Mouse (Mus musculus): ENCODE measurements around the gene F2r. TPM values are rescaled to one million over a fixed set of nuclear protein-coding genes. Genes with fewer than 3 reads are reported as not detected.

The F2r gene
- polyA plus RNA-seq (2015; fragmentation: Nextera tagmentation; extraction: Ambion mirVana) = 78.9 and 82.8 TPM in 2 replicates

DNA sequence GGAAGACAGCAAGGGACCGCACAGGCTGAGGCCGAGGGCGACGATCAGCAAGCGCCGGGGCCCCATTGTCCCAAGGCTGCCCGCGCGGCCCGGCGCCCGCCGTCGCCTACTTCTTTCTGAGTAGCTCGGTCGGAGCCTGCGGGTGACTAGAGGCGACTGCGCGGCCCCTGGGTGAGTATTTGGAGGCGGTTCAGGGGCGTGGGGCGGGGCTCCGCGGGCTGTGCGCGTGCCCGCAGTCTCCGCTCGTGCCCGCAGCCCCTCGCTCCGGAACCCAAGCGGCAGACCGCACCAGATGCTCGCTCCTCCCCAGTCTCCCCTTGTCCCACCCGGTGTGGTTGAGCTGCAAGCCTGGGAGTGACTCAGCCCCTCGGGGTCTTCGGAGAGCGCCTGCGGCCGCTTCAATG, at the start of gene F2r:
Gene F2r, minus strand, starts transcription at position 179 of the 404 bp plus-strand sequence.
- H3K36me3 ChIP-seq = no peaks in the 10 kb centered on the region
- peak within 1 kb of the TSS; percentile 83 for H3K9ac ChIP-seq (replicated peaks)
- H3K4me2 ChIP-seq (replicated peaks) = peak within 1 kb of the TSS; percentile 61
- 0% methylated on average over 42 of the region's 42 CpGs for WGBS
- H3K4me1 ChIP-seq = peaks cover 30% of the 10 kb centered on the region
- H3K9me3 ChIP-seq = no peaks in the 10 kb centered on the region
- H3K4me3 ChIP-seq = peak within 1 kb of the TSS; percentile 81
- H3K27me3 ChIP-seq = no peaks in the 10 kb centered on the region
- ATAC-seq (replicated peaks) = peak; percentile 93
- H3K27ac ChIP-seq (replicated peaks) = peak within 1 kb of the TSS; percentile 73

DNA sequence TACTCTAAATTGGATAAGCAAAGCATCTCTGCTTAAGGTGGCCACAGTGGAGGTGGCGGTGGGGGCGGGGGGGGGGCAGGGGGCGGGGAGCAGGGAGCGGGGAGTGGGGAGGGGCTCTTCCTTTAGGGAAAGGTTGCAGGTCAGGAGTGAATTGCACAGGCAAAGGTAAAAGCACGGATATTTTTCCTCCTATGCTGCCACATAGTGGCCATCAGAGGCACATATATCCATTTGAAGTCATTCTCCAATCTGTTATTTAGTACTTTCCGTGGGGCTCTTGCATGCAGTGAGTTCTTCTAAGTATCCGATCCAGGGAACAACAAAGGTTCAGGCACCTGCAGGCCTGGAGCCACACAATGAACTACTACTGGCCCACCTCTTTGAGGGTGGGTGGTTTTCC, 49.0 kb upstream of the F2r start:
- H3K4me2 ChIP-seq (replicated peaks) = no peak overlapping the region
- H3K4me3 ChIP-seq = no peak overlapping the region
- no peaks in the 10 kb centered on the region for H3K9me3 ChIP-seq
- no peaks in the 10 kb centered on the region for H3K36me3 ChIP-seq
- H3K4me1 ChIP-seq = peaks cover 7% of the 10 kb centered on the region
- H3K9ac ChIP-seq (replicated peaks) = no peak overlapping the region
- WGBS = 23% methylated on average over 7 of the region's 7 CpGs
- no peaks in the 10 kb centered on the region for H3K27me3 ChIP-seq
- no peak overlapping the region for H3K27ac ChIP-seq (replicated peaks)
- peak; percentile 53; the same call in 1 of the 2 replicates for ATAC-seq (replicated peaks)

DNA sequence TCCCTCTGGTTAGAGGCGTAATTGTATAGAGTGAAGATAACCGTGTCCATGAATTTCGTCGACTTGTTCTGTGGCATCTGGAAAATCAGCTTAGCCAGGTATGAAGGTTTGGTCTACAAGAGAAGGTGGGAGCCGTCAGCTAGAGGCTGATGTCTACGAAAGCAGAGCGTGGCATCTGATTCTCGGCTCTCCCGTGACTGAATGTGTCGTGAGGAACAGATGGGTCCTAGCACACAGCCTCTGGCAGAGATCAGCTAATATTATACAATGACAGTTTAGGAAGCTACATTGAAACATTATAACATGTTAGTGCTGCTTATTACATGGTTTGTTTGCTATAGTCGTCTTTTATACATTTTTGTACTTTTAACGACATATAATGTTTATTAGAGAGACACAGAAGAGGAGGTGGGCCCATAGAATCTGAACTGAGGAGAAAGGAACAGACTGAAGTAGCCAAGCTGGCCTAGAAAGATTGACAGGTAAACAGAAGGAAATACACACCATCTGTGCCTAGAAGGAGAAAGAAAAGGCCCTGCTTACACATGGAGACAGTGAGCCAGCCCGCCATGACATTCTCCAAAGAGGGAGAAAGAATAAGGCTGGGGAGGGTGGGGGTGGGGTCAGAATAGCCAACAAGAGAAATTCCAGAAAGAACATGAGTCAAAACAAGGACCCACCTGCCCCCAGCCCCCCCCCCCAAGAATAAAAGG, 47.5 kb upstream of the F2r start:
- Histone ChIP-seq H3K9ac (replicated peaks) (no peak overlapping the region), H3K9me3 (no peaks in the 10 kb centered on the region), H3K4me2 (replicated peaks) (no peak overlapping the region), H3K4me1 (peaks cover 7% of the 10 kb centered on the region), H3K27me3 (no peaks in the 10 kb centered on the region), H3K27ac (replicated peaks) (peak overlapping the region; percentile 72), H3K36me3 (no peaks in the 10 kb centered on the region), H3K4me3 (no peak overlapping the region)
- peak; percentile 90 for ATAC-seq (replicated peaks)
- WGBS = 67% methylated on average over 13 of the region's 13 CpGs

DNA sequence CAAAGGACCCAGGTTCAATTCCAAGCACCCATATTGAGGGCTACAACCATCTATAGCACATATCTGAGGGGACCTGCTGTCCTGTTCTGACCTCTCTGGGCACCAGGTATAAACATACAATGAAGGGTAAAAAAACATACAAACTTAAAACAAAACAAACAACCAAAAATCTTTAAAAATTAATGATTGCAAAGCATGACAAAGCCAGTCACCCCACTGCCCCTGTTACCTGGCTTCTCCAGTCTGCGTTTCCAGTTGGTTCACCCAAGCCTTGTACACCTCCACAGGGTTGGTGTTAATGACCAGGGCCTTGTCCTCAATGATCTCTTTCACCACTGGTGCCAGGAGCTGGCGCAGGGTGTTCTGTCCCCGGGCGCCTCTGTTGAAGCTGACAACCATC, 45.5 kb upstream of the F2r start:
- Histone ChIP-seq H3K9me3 (no peaks in the 10 kb centered on the region), H3K4me3 (no peak overlapping the region), H3K4me1 (peaks cover 7% of the 10 kb centered on the region), H3K36me3 (no peaks in the 10 kb centered on the region), H3K27ac (replicated peaks) (no peak overlapping the region), H3K4me2 (replicated peaks) (no peak overlapping the region), H3K27me3 (no peaks in the 10 kb centered on the region), H3K9ac (replicated peaks) (no peak overlapping the region)
- 98% methylated on average over 4 of the region's 4 CpGs for WGBS
- no peak for ATAC-seq (replicated peaks)

DNA sequence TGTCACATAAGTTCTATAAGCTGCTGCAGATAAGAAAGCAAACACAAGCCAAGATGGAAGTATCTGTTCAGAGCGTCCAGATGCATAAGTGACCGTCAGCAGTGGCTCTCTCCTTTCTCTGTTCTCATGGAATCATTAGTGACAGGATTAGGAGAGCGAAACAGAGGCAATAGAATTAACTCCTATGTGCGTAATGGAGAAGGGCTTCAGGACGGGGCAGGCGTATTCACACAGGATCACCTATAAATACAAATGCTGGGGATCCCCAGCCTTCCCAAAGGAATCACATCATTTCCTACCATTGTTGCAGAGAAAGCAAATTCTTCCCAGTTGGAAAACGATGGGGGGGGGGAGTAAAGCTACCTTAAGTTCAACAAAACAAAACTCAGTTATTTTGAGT, 41.1 kb upstream of the F2r start:
- Histone ChIP-seq H3K4me1 (peaks cover 6% of the 10 kb centered on the region; the same call in 1 of the 2 replicates), H3K4me2 (replicated peaks) (no peak overlapping the region), H3K27me3 (no peaks in the 10 kb centered on the region), H3K9me3 (no peaks in the 10 kb centered on the region), H3K36me3 (no peaks in the 10 kb centered on the region), H3K4me3 (no peak overlapping the region), H3K9ac (replicated peaks) (no peak overlapping the region), H3K27ac (replicated peaks) (no peak overlapping the region)
- WGBS = 82% methylated on average over 7 of the region's 7 CpGs
- no peak for ATAC-seq (replicated peaks)

DNA sequence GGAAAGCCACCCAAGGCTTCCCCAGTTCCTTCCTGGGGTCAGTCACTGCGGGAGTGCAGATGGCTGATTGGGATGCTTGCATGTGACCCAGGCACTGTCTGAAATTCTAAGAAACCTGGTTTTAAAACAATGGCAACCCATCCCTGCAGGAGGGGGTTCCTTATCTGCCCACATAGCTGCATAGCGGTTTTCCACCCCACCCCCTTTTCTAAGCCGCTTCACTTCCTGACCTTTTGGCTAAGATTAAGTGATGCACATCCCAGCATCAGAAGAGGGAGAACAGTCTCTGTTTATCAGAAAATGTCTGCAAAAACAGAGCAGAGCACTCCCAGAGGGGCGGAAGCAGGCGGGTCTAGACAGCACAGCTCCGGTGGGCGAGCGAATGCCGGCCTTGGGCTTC, 38.9 kb upstream of the F2r start:
- H3K27me3 ChIP-seq = no peaks in the 10 kb centered on the region
- no peak overlapping the region for H3K9ac ChIP-seq (replicated peaks)
- no peaks in the 10 kb centered on the region for H3K9me3 ChIP-seq
- no peak overlapping the region for H3K27ac ChIP-seq (replicated peaks)
- peaks cover 6% of the 10 kb centered on the region; the same call in 1 of the 2 replicates for H3K4me1 ChIP-seq
- no peak overlapping the region for H3K4me3 ChIP-seq
- no peak overlapping the region for H3K4me2 ChIP-seq (replicated peaks)
- ATAC-seq (replicated peaks) = no peak
- H3K36me3 ChIP-seq = no peaks in the 10 kb centered on the region
- WGBS = 73% methylated on average over 9 of the region's 9 CpGs

DNA sequence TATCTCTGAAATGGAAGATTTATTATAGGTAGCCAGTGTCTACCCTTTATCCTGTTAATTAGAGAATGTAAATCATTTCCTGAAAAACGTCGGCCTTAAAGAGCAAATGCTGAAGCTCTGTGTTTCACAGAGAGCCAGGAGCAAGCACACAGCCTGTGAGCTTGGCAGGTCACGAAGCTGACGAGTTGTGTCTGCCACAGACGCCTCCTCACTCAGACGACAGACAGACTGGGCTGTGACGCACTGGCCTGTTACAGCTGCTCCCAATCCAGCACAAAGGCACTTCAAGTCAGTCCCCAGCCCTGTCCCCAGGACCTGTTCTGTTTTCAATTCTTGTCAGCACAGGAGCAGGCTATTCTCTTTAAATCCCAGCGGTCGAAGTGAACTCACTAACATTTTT, 37.0 kb upstream of the F2r start:
- Histone ChIP-seq H3K27ac (replicated peaks) (peak overlapping the region; percentile 78), H3K4me3 (no peak overlapping the region), H3K9me3 (no peaks in the 10 kb centered on the region), H3K27me3 (no peaks in the 10 kb centered on the region), H3K9ac (replicated peaks) (no peak overlapping the region), H3K36me3 (no peaks in the 10 kb centered on the region), H3K4me1 (peaks cover 6% of the 10 kb centered on the region; the same call in 1 of the 2 replicates), H3K4me2 (replicated peaks) (no peak overlapping the region)
- 32% methylated on average over 9 of the region's 9 CpGs for WGBS
- peak; percentile 87 for ATAC-seq (replicated peaks)

DNA sequence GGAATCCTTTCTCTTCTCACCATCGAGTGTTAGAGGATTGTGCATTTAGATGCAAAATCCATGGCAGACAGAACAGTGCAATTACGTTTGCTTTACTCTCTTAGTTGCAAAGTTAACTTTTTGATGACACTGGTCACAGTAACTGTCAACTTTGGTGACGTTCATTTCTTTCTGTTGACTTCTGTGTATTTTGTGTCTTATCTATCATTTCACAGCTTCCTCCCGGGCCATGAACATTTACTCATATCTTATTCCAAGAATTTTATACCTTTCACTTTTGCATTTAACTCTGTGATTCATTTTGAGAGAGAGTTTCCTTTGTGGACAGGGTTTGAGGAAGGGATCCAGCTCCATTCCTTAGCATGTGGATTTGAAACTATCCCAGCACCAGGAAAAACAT, 35.4 kb upstream of the F2r start:
- ATAC-seq (replicated peaks) = no peak
- H3K9ac ChIP-seq (replicated peaks) = no peak overlapping the region
- H3K27ac ChIP-seq (replicated peaks) = no peak overlapping the region
- 91% methylated on average over 4 of the region's 4 CpGs for WGBS
- peaks cover 6% of the 10 kb centered on the region; the same call in 1 of the 2 replicates for H3K4me1 ChIP-seq
- no peak overlapping the region for H3K4me2 ChIP-seq (replicated peaks)
- no peak overlapping the region for H3K4me3 ChIP-seq
- no peaks in the 10 kb centered on the region for H3K36me3 ChIP-seq
- H3K9me3 ChIP-seq = no peaks in the 10 kb centered on the region
- H3K27me3 ChIP-seq = no peaks in the 10 kb centered on the region

DNA sequence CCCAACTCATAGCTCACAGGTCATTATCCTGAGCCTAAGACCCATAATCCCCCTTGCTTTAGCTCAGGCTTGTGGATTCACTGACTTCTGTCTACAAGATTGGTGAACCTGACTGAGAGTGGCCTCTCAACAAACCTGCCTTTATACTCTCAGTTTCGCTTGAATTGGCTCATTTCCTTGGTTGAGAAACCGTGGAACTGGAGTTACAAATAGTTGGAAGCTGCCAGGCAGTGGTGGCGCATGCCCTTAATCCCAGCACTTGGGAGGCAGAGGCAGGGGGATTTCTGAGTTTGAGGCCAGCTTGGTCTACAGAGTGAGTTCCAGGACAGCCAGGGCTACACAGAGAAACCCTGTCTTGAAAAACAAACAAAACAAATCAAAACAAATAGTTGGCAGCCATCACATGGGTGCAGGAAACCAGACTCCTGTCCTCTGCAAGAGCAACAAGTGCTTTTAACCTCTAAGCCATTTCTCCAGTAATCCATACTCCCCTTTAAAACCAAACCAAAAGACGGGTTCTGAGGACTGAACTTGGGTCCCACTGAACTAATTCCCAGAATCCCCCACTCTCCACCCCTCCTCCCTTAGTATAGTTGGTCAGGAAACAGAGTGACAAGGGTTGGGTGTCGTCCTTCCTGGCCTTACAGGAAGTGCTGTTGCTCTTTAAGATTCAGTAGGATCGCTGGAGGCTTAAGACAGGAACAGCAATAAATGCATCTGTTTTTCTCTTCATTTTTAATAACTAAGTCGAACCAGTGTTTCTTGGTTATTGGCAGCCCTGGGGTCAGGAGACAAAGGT, 33.8 kb upstream of the F2r start:
- 88% methylated on average over 7 of the region's 7 CpGs for WGBS
- Histone ChIP-seq H3K4me2 (replicated peaks) (no peak overlapping the region), H3K9me3 (no peaks in the 10 kb centered on the region)

DNA sequence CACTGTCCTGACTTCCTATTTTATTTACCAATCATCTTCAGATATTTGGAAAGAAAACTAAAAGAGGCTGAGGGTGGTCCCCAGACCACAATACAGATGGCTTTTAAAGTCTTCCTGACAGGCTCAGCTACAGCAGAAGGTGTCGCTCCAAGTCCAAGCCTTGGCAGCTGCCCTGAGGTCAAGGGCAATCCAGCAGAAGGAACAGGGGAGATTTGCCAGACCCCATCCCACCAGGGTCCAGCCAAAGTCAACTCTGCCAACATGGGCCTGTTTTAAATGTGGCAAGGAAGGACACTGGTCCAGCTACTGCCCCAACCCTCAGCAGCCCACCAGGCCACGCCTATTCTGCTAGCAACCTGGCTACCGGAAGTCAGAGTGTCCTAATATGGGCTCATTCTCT, 31.7 kb upstream of the F2r start:
- no peak overlapping the region for H3K4me3 ChIP-seq
- no peak overlapping the region for H3K9ac ChIP-seq (replicated peaks)
- H3K27me3 ChIP-seq = no peaks in the 10 kb centered on the region
- no peaks in the 10 kb centered on the region for H3K9me3 ChIP-seq
- no peak for ATAC-seq (replicated peaks)
- H3K36me3 ChIP-seq = no peaks in the 10 kb centered on the region
- no peak overlapping the region for H3K4me2 ChIP-seq (replicated peaks)
- 89% methylated on average over 3 of the region's 3 CpGs for WGBS
- H3K4me1 ChIP-seq = no peaks in the 10 kb centered on the region
- H3K27ac ChIP-seq (replicated peaks) = no peak overlapping the region

More for the DNA sequence above, 33.8 kb upstream of the F2r start:
- Histone ChIP-seq H3K4me1 (peaks cover 6% of the 10 kb centered on the region; the same call in 1 of the 2 replicates), H3K27ac (replicated peaks) (no peak overlapping the region), H3K9ac (replicated peaks) (no peak overlapping the region), H3K36me3 (no peaks in the 10 kb centered on the region), H3K27me3 (no peaks in the 10 kb centered on the region), H3K4me3 (no peak overlapping the region)
- no peak for ATAC-seq (replicated peaks)

DNA sequence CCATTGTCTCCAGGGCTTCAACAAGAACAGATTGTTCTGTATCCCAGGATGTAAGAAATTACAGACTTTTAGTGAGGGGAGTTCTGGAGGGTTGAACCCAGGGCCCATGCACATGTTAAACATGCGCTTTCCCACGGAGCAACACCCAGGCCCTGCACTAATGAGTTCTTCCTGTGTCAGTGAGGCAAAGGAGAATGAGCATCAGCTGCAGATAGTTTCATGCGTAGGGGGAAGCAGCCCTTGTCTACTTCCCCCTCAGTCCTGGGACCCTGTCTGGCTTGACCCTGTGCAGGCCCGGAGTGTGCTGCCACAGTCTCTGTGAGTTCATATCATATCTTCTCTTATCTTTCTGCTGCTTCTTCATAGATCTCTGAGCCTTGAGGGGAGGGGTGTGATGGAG, 29.0 kb upstream of the F2r start:
- WGBS = 87% methylated on average over 4 of the region's 4 CpGs
- Histone ChIP-seq H3K9ac (replicated peaks) (no peak overlapping the region), H3K4me2 (replicated peaks) (no peak overlapping the region), H3K27ac (replicated peaks) (no peak overlapping the region), H3K27me3 (no peaks in the 10 kb centered on the region), H3K36me3 (no peaks in the 10 kb centered on the region), H3K4me1 (no peaks in the 10 kb centered on the region), H3K9me3 (no peaks in the 10 kb centered on the region), H3K4me3 (no peak overlapping the region)
- ATAC-seq (replicated peaks) = no peak

DNA sequence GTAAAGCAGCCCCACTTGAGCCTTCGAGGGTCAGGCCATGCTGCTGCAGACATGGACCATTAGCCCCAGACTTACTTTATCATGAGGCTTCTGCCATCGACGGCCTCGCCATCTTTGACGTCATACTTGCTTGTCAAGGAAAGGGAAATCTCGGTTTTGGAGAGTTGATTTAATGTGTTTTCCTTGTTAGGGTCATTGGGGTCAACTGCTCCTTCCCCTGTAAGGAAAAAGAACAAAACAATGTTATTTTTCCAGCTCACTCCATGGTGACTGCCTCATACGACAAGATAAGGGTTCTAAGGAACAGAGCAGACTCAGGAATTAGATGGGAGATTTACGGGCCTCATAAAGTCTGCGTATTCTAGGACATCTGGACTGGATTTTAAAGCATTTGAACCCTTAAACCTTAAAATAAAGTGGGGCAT, 28.4 kb upstream of the F2r start:
- Histone ChIP-seq H3K4me1 (no peaks in the 10 kb centered on the region), H3K36me3 (no peaks in the 10 kb centered on the region), H3K9me3 (no peaks in the 10 kb centered on the region), H3K4me2 (replicated peaks) (no peak overlapping the region), H3K27me3 (no peaks in the 10 kb centered on the region), H3K4me3 (no peak overlapping the region), H3K9ac (replicated peaks) (no peak overlapping the region), H3K27ac (replicated peaks) (no peak overlapping the region)
- WGBS = 90% methylated on average over 9 of the region's 9 CpGs
- ATAC-seq (replicated peaks) = no peak
